Mouse (Mus musculus) liver, embryonic 12.5 days (tissue): ENCODE results near the gene Atxn7l2. TPM values are rescaled to one million over a fixed set of nuclear protein-coding genes. Genes with fewer than 3 reads are reported as not detected.

Experiments used
- ATAC-seq: fragments of 200-750 bp; cut with Nextera tagmentation; 2 replicates; pipeline ENCODE4 v1.8.0; 2017; ENCODE audit warnings: moderate number of reproducible peaks, mild to moderate bottlenecking, moderate library complexity
- H3K27ac ChIP-seq: fragments of 300-500 bp; sonication (generic); 2 replicates; pipeline ENCODE4 v1.5.1; 2016; ENCODE audit warnings: mild to moderate bottlenecking
- H3K27me3 ChIP-seq: fragments of 300-500 bp; sonication (generic); replicated peaks from 2 replicates; pipeline ENCODE4 v1.6.1; 2016; ENCODE audit warnings: mild to moderate bottlenecking, moderate library complexity
- H3K36me3 ChIP-seq: fragments of 300-500 bp; sonication (generic); 2 replicates; pipeline ENCODE4 v1.6.1; 2016; ENCODE audit warnings: mild to moderate bottlenecking, moderate library complexity
- H3K4me1 ChIP-seq: fragments of 300-500 bp; sonication (generic); 2 replicates; pipeline ENCODE4 v1.6.1; 2016
- H3K4me2 ChIP-seq: fragments of 300-500 bp; sonication (generic); 2 replicates; pipeline ENCODE4 v1.6.1; 2016; ENCODE audit warnings: mild to moderate bottlenecking, moderate library complexity
- H3K4me3 ChIP-seq: fragments of 300-500 bp; sonication (generic); 2 replicates; pipeline ENCODE4 v1.5.1; 2016; ENCODE audit warnings: mild to moderate bottlenecking, moderate library complexity
- H3K9ac ChIP-seq: fragments of 300-500 bp; sonication (generic); 2 replicates; pipeline ENCODE4 v1.6.1; 2016; ENCODE audit warnings: mild to moderate bottlenecking, moderate library complexity
- H3K9me3 ChIP-seq: fragments of 300-500 bp; sonication (generic); replicated peaks from 2 replicates; pipeline ENCODE4 v1.6.1; 2016; ENCODE audit warnings: mild to moderate bottlenecking, moderate library complexity
- WGBS: fragments of 180-500 bp; shearing (Covaris S2); methylation state at CpG from one replicate; pipeline ENCODE4 v1.1.7; 2016; ENCODE audit not compliant: insufficient replicate concordance; 5-methylcytosine and 5-hydroxymethylcytosine counted together
- polyA plus RNA-seq: library from polyadenylated mRNA; unstranded; fragments of >200 nt; fragmentation: Nextera tagmentation; extraction: Ambion mirVana; gene quantifications from 2 replicates; pipeline ENCODE4 v1.2.1, GENCODE M21; 2016

The Atxn7l2 gene
- polyA plus RNA-seq, 1 experiment from 2014 or later: 4.9 TPM

- peak overlapping the region; percentile 42 for H3K4me3 ChIP-seq
- H3K9me3 ChIP-seq: no peaks in the 10 kb centered on the region
- no peaks in the 10 kb centered on the region for H3K36me3 ChIP-seq
- H3K27ac ChIP-seq: no peak overlapping the region
- peak overlapping the region; percentile 60 for H3K4me2 ChIP-seq
- peaks cover 9% of the 10 kb centered on the region for H3K4me1 ChIP-seq
- no peak overlapping the region for H3K9ac ChIP-seq
- no peak for ATAC-seq
- peaks cover 86% of the 10 kb centered on the region for H3K27me3 ChIP-seq
- WGBS: 6% methylated on average over 67 of the region's 67 CpGs
These were observed 15.2 kb upstream of the Atxn7l2 start for GRCm38 (mm10) chr3:108225711-108226557.

GRCm38 (mm10) chr3:108220661-108221060, 9.9 kb upstream of the Atxn7l2 start:
- 53% methylated on average over 3 of the region's 3 CpGs for WGBS
- ATAC-seq: no peak

GRCm38 (mm10) chr3:108214734-108215133, 4.0 kb upstream of the Atxn7l2 start:
- no peaks in the 10 kb centered on the region for H3K36me3 ChIP-seq
- no peak overlapping the region for H3K4me3 ChIP-seq
- no peak for ATAC-seq
- H3K27me3 ChIP-seq: peaks cover 55% of the 10 kb centered on the region
- H3K4me1 ChIP-seq: peaks cover 8% of the 10 kb centered on the region
- no peak overlapping the region for H3K27ac ChIP-seq
- 15% methylated on average over 5 of the region's 5 CpGs for WGBS
- H3K9ac ChIP-seq: no peak overlapping the region
- H3K4me2 ChIP-seq: no peak overlapping the region
- no peaks in the 10 kb centered on the region for H3K9me3 ChIP-seq

More at GRCm38 (mm10) chr3:108220661-108221060, 9.9 kb upstream of the Atxn7l2 start:
- no peak overlapping the region for H3K27ac ChIP-seq
- H3K4me1 ChIP-seq: no peaks in the 10 kb centered on the region
- no peak overlapping the region for H3K9ac ChIP-seq
- no peak overlapping the region for H3K4me2 ChIP-seq
- peaks cover 91% of the 10 kb centered on the region for H3K27me3 ChIP-seq
- H3K9me3 ChIP-seq: no peaks in the 10 kb centered on the region
- H3K4me3 ChIP-seq: no peak overlapping the region
- H3K36me3 ChIP-seq: no peaks in the 10 kb centered on the region

GRCm38 (mm10) chr3:108212406-108212805, 1.7 kb upstream of the Atxn7l2 start:
- Histone ChIP-seq H3K9ac (no peak overlapping the region), H3K36me3 (peaks cover 5% of the 10 kb centered on the region; the same call in 1 of the 2 replicates), H3K4me2 (no peak overlapping the region), H3K4me1 (peaks cover 25% of the 10 kb centered on the region), H3K27me3 (peaks cover 35% of the 10 kb centered on the region), H3K4me3 (no peak overlapping the region), H3K9me3 (no peaks in the 10 kb centered on the region), H3K27ac (no peak overlapping the region)
- ATAC-seq: no peak
- whole genome bisulfite sequencing: 71% methylated on average over 8 of the region's 8 CpGs

- H3K36me3 ChIP-seq: peaks cover 11% of the 10 kb centered on the region
- WGBS: 75% methylated on average over 6 of the region's 6 CpGs
- peaks cover 32% of the 10 kb centered on the region for H3K27me3 ChIP-seq
- no peak overlapping the region for H3K4me3 ChIP-seq
- ATAC-seq: no peak
- no peak overlapping the region for H3K4me2 ChIP-seq
- no peak overlapping the region for H3K9ac ChIP-seq
- no peak overlapping the region for H3K27ac ChIP-seq
- H3K9me3 ChIP-seq: no peaks in the 10 kb centered on the region
- peaks cover 25% of the 10 kb centered on the region for H3K4me1 ChIP-seq
These were observed 1.1 kb upstream of the Atxn7l2 start for GRCm38 (mm10) chr3:108211845-108212244.

GRCm38 (mm10) chr3:108209946-108210770, 576 bp downstream of the Atxn7l2 start:
- peaks cover 20% of the 10 kb centered on the region for H3K27me3 ChIP-seq
- H3K9me3 ChIP-seq: no peaks in the 10 kb centered on the region
- H3K4me3 ChIP-seq: peak overlapping the region; percentile 70
- H3K4me1 ChIP-seq: peaks cover 25% of the 10 kb centered on the region
- peaks cover 28% of the 10 kb centered on the region for H3K36me3 ChIP-seq
- H3K4me2 ChIP-seq: peak overlapping the region; percentile 97
- H3K27ac ChIP-seq: peak overlapping the region; percentile 71
- peak overlapping the region; percentile 76 for H3K9ac ChIP-seq
- under 1% methylated on average over 66 of the region's 72 CpGs for WGBS
- peak; percentile 93 for ATAC-seq

GRCm38 (mm10) chr3:108209536-108209935, 1.2 kb downstream of the Atxn7l2 start:
- H3K9me3 ChIP-seq: no peaks in the 10 kb centered on the region
- peak overlapping the region; percentile 76 for H3K9ac ChIP-seq
- H3K4me2 ChIP-seq: peak overlapping the region; percentile 97
- H3K27ac ChIP-seq: 0 out of 2 replicates have a peak overlapping the region, but pooled peaks have one; percentile 71
- H3K4me3 ChIP-seq: peak overlapping the region; percentile 70
- peaks cover 16% of the 10 kb centered on the region for H3K27me3 ChIP-seq
- H3K4me1 ChIP-seq: peaks cover 28% of the 10 kb centered on the region
- WGBS: 13% methylated on average over 8 of the region's 8 CpGs
- ATAC-seq: no peak
- peaks cover 33% of the 10 kb centered on the region for H3K36me3 ChIP-seq

- ATAC-seq: no peak
- Histone ChIP-seq H3K9me3 (no peaks in the 10 kb centered on the region), H3K9ac (peak overlapping the region; percentile 76), H3K27ac (no peak overlapping the region), H3K4me1 (peaks cover 32% of the 10 kb centered on the region), H3K4me3 (0 out of 2 replicates have a peak overlapping the region, but pooled peaks have one; percentile 70), H3K4me2 (peak overlapping the region; percentile 97), H3K27me3 (peaks cover 11% of the 10 kb centered on the region; the same call in 1 of the 2 replicates), H3K36me3 (peaks cover 35% of the 10 kb centered on the region)
- WGBS: 77% methylated on average over 3 of the region's 3 CpGs
These were observed 1.7 kb downstream of the Atxn7l2 start for GRCm38 (mm10) chr3:108209001-108209400.

- no peak for ATAC-seq
- H3K4me2 ChIP-seq: no peak overlapping the region
- WGBS: 84% methylated on average over 15 of the region's 15 CpGs
- no peak overlapping the region for H3K27ac ChIP-seq
- H3K4me3 ChIP-seq: no peak overlapping the region
- H3K9me3 ChIP-seq: no peaks in the 10 kb centered on the region
- H3K27me3 ChIP-seq: 0 out of 2 replicates have a peak, but pooled peaks cover 4% of the 10 kb centered on the region
- H3K9ac ChIP-seq: no peak overlapping the region
- peaks cover 53% of the 10 kb centered on the region for H3K36me3 ChIP-seq
- H3K4me1 ChIP-seq: peaks cover 42% of the 10 kb centered on the region
These were observed 3.9 kb downstream of the Atxn7l2 start for GRCm38 (mm10) chr3:108206731-108207375.

GRCm38 (mm10) chr3:108205601-108206000, 5.1 kb downstream of the Atxn7l2 start:
- no peaks in the 10 kb centered on the region for H3K9me3 ChIP-seq
- H3K9ac ChIP-seq: no peak overlapping the region
- H3K4me3 ChIP-seq: no peak overlapping the region
- peaks cover 46% of the 10 kb centered on the region for H3K4me1 ChIP-seq
- H3K4me2 ChIP-seq: no peak overlapping the region
- peaks cover 55% of the 10 kb centered on the region for H3K36me3 ChIP-seq
- H3K27me3 ChIP-seq: no peaks in the 10 kb centered on the region
- ATAC-seq: no peak
- 84% methylated on average over 8 of the region's 8 CpGs for WGBS
- H3K27ac ChIP-seq: no peak overlapping the region

- peaks cover 55% of the 10 kb centered on the region for H3K36me3 ChIP-seq
These were observed 6.3 kb downstream of the Atxn7l2 start for GRCm38 (mm10) chr3:108204470-108204869.

More at GRCm38 (mm10) chr3:108204470-108204869, 6.3 kb downstream of the Atxn7l2 start:
- Histone ChIP-seq H3K27me3 (no peaks in the 10 kb centered on the region), H3K9me3 (no peaks in the 10 kb centered on the region), H3K9ac (no peak overlapping the region), H3K27ac (no peak overlapping the region), H3K4me3 (no peak overlapping the region), H3K4me1 (peaks cover 48% of the 10 kb centered on the region), H3K4me2 (no peak overlapping the region)
- no peak for ATAC-seq
- 77% methylated on average over 11 of the region's 11 CpGs for WGBS
